11 mouse cellular contexts compared by ENCODE assay signal in the genomic region with DNA sequence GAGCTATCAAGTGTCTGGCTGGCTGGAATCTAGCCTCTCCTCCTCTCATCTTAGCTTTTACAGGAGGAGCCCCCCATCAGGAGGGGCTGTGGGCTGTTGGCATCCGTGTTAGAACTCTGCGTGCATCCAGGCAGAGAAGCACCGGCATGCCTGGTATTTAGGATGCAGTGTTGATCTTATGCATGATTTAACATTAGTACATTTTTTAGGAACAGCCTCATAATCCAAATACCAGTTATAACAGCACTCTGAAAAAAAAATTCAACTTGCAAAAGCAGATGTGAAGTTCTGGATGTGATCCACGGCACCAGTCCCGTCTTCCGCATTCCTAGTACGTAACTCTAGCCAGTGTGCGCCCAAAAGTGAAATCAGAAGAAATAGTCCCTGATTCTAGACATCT. TPM values are rescaled to one million over a fixed set of nuclear protein-coding genes. Genes with fewer than 3 reads are reported as not detected.
A peak's percentile ranks its signal among the peaks of the same experiment; 100 is the strongest.
DNase-seq lines count a peak whose midpoint lies in the region; ATAC-seq and TF ChIP-seq lines count a peak whose summit lies in the region.
"Had no signal": no experiment of that assay in that cellular context is flagged by ENCODE, and none has a peak within 500 bp of the region (broad histone marks: within the 10 kb centered on the region; RNA-seq: fewer than 3 reads in every experiment).

No protein-coding gene starts in this region.

- no peaks in the 10 kb centered on the region for H3K9me3 ChIP-seq in intestine, embryonic 14.5 days (ENCODE audit: control insufficient read depth, low read length)
- no peaks in the 10 kb centered on the region for H3K9me3 ChIP-seq in intestine, postnatal 0 days (ENCODE audit: control insufficient read depth)
- no peaks in the 10 kb centered on the region for H3K9me3 ChIP-seq in kidney, postnatal 0 days (replicated peaks; ENCODE audit: low read length)
- no peaks in the 10 kb centered on the region for H3K9me3 ChIP-seq in stomach, embryonic 14.5 days (ENCODE audit: control insufficient read depth, low read depth, low read length)
- H3K9me3 ChIP-seq in forebrain, embryonic 11.5 days (ENCODE audit: control insufficient read depth, low read length): no peaks in the 10 kb centered on the region
- H3K9me3 ChIP-seq: lung, embryonic 15.5 days had no signal

- no peak overlapping the region for H3K9ac ChIP-seq in intestine, embryonic 14.5 days (ENCODE audit: low read length)
- H3K9ac ChIP-seq in intestine, postnatal 0 days (ENCODE audit: low read depth, low read length): no peak overlapping the region
- H3K9ac ChIP-seq in kidney, postnatal 0 days (ENCODE audit: low read depth, low read length): no peak overlapping the region
- H3K9ac ChIP-seq in stomach, embryonic 14.5 days (replicated peaks; ENCODE audit: low read depth, low read length): no peak overlapping the region
- no peak overlapping the region for H3K9ac ChIP-seq in forebrain, embryonic 11.5 days (ENCODE audit: low read length)
- H3K9ac ChIP-seq: lung, embryonic 15.5 days had no signal

- no peak overlapping the region for H3K4me2 ChIP-seq in intestine, embryonic 14.5 days (ENCODE audit: low read length)
- H3K4me2 ChIP-seq in intestine, postnatal 0 days (replicated peaks; ENCODE audit: low read depth): no peak overlapping the region
- H3K4me2 ChIP-seq in kidney, postnatal 0 days (ENCODE audit: low read length): no peak overlapping the region
- H3K4me2 ChIP-seq in stomach, embryonic 14.5 days (replicated peaks; ENCODE audit: low read depth, low read length): no peak overlapping the region
- H3K4me2 ChIP-seq in forebrain, embryonic 11.5 days (ENCODE audit: low read depth, low read length, severe bottlenecking): no peak overlapping the region
- H3K4me2 ChIP-seq: lung, embryonic 15.5 days had no signal

- H3K4me3 ChIP-seq in intestine, embryonic 14.5 days (ENCODE audit: low read depth, low read length): no peak overlapping the region
- no peak overlapping the region for H3K4me3 ChIP-seq in intestine, postnatal 0 days (ENCODE audit: low read depth, low read length)
- no peak overlapping the region for H3K4me3 ChIP-seq in kidney, postnatal 0 days (replicated peaks; ENCODE audit: low read depth, low read length)
- H3K4me3 ChIP-seq in stomach, embryonic 14.5 days (ENCODE audit: low read depth, low read length): no peak overlapping the region
- no peak overlapping the region for H3K4me3 ChIP-seq in forebrain, embryonic 11.5 days (ENCODE audit: low read depth, low read length)
- H3K4me3 ChIP-seq: lung, embryonic 15.5 days had no signal

- 48% methylated on average over 8 of the region's 8 CpGs for WGBS in intestine, embryonic 14.5 days
- WGBS in intestine, postnatal 0 days: 70% methylated on average over 8 of the region's 8 CpGs
- WGBS in kidney, postnatal 0 days: 33% methylated on average over 8 of the region's 8 CpGs
- WGBS in stomach, embryonic 14.5 days: 47% methylated on average over 8 of the region's 8 CpGs
- WGBS in forebrain, embryonic 11.5 days: 91% methylated on average over 8 of the region's 8 CpGs

- peaks cover 4% of the 10 kb centered on the region; the same call in 1 of the 2 replicates for H3K4me1 ChIP-seq in intestine, embryonic 14.5 days (replicated peaks; ENCODE audit: control insufficient read depth, insufficient read depth, low read length)
- no peaks in the 10 kb centered on the region for H3K4me1 ChIP-seq in intestine, postnatal 0 days (replicated peaks; ENCODE audit: control insufficient read depth, insufficient read depth, low read length)
- peaks cover 2% of the 10 kb centered on the region; the same call in 1 of the 2 replicates for H3K4me1 ChIP-seq in kidney, postnatal 0 days (replicated peaks; ENCODE audit: insufficient read depth, low read length)
- H3K4me1 ChIP-seq in stomach, embryonic 14.5 days (ENCODE audit: control insufficient read depth, insufficient read depth, low read length): 0 out of 2 replicates have a peak, but pooled peaks cover 2% of the 10 kb centered on the region
- no peaks in the 10 kb centered on the region for H3K4me1 ChIP-seq in forebrain, embryonic 11.5 days (replicated peaks; ENCODE audit: control insufficient read depth, insufficient read depth, low read length)

- H3K27ac ChIP-seq in intestine, embryonic 14.5 days (ENCODE audit: low read depth): no peak overlapping the region
- no peak overlapping the region for H3K27ac ChIP-seq in intestine, postnatal 0 days (ENCODE audit: low read depth, low read length)
- no peak overlapping the region for H3K27ac ChIP-seq in kidney, postnatal 0 days
- H3K27ac ChIP-seq in stomach, embryonic 14.5 days (ENCODE audit: low read length): peak overlapping the region; percentile 74
- no peak overlapping the region for H3K27ac ChIP-seq in forebrain, embryonic 11.5 days (ENCODE audit: low read depth, low read length)
- H3K27ac ChIP-seq: lung, embryonic 15.5 days had no signal

- H3K36me3 ChIP-seq in intestine, embryonic 14.5 days (ENCODE audit: control insufficient read depth, insufficient read depth, low read length): no peaks in the 10 kb centered on the region
- no peaks in the 10 kb centered on the region for H3K36me3 ChIP-seq in intestine, postnatal 0 days (ENCODE audit: control insufficient read depth, insufficient read depth)
- no peaks in the 10 kb centered on the region for H3K36me3 ChIP-seq in kidney, postnatal 0 days (ENCODE audit: insufficient read depth, low read length)
- no peaks in the 10 kb centered on the region for H3K36me3 ChIP-seq in stomach, embryonic 14.5 days (ENCODE audit: control insufficient read depth, insufficient read depth, low read length)
- H3K36me3 ChIP-seq in forebrain, embryonic 11.5 days (ENCODE audit: control insufficient read depth, insufficient read depth, low read length): no peaks in the 10 kb centered on the region
- H3K36me3 ChIP-seq: lung, embryonic 15.5 days had no signal

- DNase-seq in intestine, embryonic 14.5 days (ENCODE audit: low spot score): no peak
- peak; percentile 38 for DNase-seq in gastrocnemius, postnatal 10 days
- peak; percentile 75 for DNase-seq in kidney, postnatal 0 days (ENCODE audit: low spot score)
- DNase-seq in cerebellum, adult 11 months: no peak
- DNase-seq in forebrain, embryonic 11.5 days (ENCODE audit: low spot score): no peak
- no peak for DNase-seq in thymus, postnatal 25 days
- DNase-seq: cerebellum, adult 11-12 months had no signal

- ATAC-seq in intestine, embryonic 14.5 days (replicated peaks; ENCODE audit: low FRiP score, low TSS enrichment, low read depth): 0 out of 2 replicates have a peak, but pooled peaks have one; percentile 40
- no peak for ATAC-seq in intestine, postnatal 0 days
- no peak for ATAC-seq in kidney, postnatal 0 days (replicated peaks; ENCODE audit: low FRiP score, low read depth)
- no peak; the same call in 1 of the 2 replicates for ATAC-seq in stomach, embryonic 14.5 days (ENCODE audit: insufficient number of reproducible peaks, insufficient read depth, low FRiP score, low read depth)
- ATAC-seq in forebrain, embryonic 11.5 days (replicated peaks; ENCODE audit: low FRiP score): no peak

- H3K27me3 ChIP-seq in intestine, embryonic 14.5 days (replicated peaks; ENCODE audit: control insufficient read depth, insufficient read depth, low read length): no peaks in the 10 kb centered on the region
- no peaks in the 10 kb centered on the region for H3K27me3 ChIP-seq in intestine, postnatal 0 days (replicated peaks; ENCODE audit: control insufficient read depth, insufficient read depth, low read length)
- no peaks in the 10 kb centered on the region for H3K27me3 ChIP-seq in kidney, postnatal 0 days (ENCODE audit: insufficient read depth, low read length)
- no peaks in the 10 kb centered on the region for H3K27me3 ChIP-seq in stomach, embryonic 14.5 days (ENCODE audit: control insufficient read depth, insufficient read depth, low read length)
- H3K27me3 ChIP-seq in forebrain, embryonic 11.5 days (ENCODE audit: control insufficient read depth, insufficient read depth, low read length): no peaks in the 10 kb centered on the region
- H3K27me3 ChIP-seq: lung, embryonic 15.5 days had no signal

- TF ChIP-seq CTCF in intestine, postnatal 0 days (IDR thresholded peaks at IDR 0.05; ENCODE audit: low read depth): no peak
- no peak for TF ChIP-seq CTCF in kidney, postnatal 0 days (IDR thresholded peaks at IDR 0.05; ENCODE audit: low read depth)

RNA-seq across cellular contexts. Expression of a gene that starts 52.0 kb away (rescaled TPM):
- 0.39 TPM in 1 of 2 replicates, not detected in the other for polyA plus RNA-seq in intestine, embryonic 14.5 days (2014; fragmentation: Nextera tagmentation; extraction: Ambion mirVana)
- polyA plus RNA-seq in intestine, postnatal 0 days (2015; fragmentation: Nextera tagmentation; extraction: Ambion mirVana): 0.37 and 0.47 TPM in 2 replicates
- total RNA-seq in gastrocnemius, postnatal 10 days (2021): not detected
- polyA plus RNA-seq in kidney, postnatal 0 days (2015; fragmentation: Nextera tagmentation; extraction: Ambion mirVana): 0.30 and 0.36 TPM in 2 replicates
- 0.26 and 0.70 TPM in 2 replicates for polyA plus RNA-seq in stomach, embryonic 14.5 days (2014; fragmentation: Nextera tagmentation; extraction: Ambion mirVana)
- polyA plus RNA-seq in forebrain, embryonic 11.5 days (2014; fragmentation: Nextera tagmentation; extraction: Ambion mirVana): 1.1 and 1.3 TPM in 2 replicates
- total RNA-seq: monocyte, adult 5-6 weeks had no signal
- polyA plus RNA-seq: lung, embryonic 15.5 days had no signal

Comparison
In these comparisons a context has a peak if more than half of its experiments do, and no peak if none do; other contexts are left out.
1. DNase-seq: peak in gastrocnemius, postnatal 10 days (single experiment) and kidney, postnatal 0 days (single experiment); none in intestine, embryonic 14.5 days (single experiment), cerebellum, adult 11 months (single experiment), forebrain, embryonic 11.5 days (single experiment) and thymus, postnatal 25 days (single experiment).